Mouse (Mus musculus): ENCODE data around the gene Man1c1. TPM values are rescaled to one million over a fixed set of nuclear protein-coding genes. Genes with fewer than 3 reads are reported as not detected.
A peak's percentile ranks its signal among the peaks of the same experiment; 100 is the strongest.

The Man1c1 gene
- polyA plus RNA-seq, 1 experiment from 2014 or later = 3.3 TPM

DNA sequence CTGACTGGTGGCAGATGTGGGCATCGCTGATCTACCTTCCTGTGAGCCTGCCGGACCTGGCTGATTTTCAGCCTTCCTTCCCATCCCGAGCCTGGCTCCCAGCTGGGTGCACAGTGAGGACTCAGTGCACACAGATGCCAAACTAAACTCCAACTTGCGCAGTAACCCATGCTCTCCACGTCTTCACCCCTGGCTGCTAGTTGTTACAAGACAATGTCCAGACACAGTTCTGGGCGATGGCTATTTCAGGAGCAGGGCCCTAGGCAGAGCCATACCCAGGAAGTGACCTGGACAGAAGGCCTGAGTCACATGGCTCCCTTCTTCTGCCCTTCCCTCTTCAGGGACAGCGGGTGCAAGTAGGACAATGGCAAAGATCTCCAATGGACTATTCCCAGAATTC lies 76.0 kb downstream of the Man1c1 start:
- no peaks in the 10 kb centered on the region for H3K27me3 ChIP-seq
- H3K4me3 ChIP-seq = no peak overlapping the region
- no peak overlapping the region for H3K4me2 ChIP-seq
- 78% methylated on average over 7 of the region's 7 CpGs for WGBS
- ATAC-seq (ENCODE audit: borderline replicate concordance, extremely low read depth, low FRiP score, low TSS enrichment) = no peak
- no peaks in the 10 kb centered on the region for H3K36me3 ChIP-seq
- H3K4me1 ChIP-seq = peaks cover 32% of the 10 kb centered on the region
- no peaks in the 10 kb centered on the region for H3K9me3 ChIP-seq
- H3K27ac ChIP-seq = no peak overlapping the region
- no peak overlapping the region for H3K9ac ChIP-seq

DNA sequence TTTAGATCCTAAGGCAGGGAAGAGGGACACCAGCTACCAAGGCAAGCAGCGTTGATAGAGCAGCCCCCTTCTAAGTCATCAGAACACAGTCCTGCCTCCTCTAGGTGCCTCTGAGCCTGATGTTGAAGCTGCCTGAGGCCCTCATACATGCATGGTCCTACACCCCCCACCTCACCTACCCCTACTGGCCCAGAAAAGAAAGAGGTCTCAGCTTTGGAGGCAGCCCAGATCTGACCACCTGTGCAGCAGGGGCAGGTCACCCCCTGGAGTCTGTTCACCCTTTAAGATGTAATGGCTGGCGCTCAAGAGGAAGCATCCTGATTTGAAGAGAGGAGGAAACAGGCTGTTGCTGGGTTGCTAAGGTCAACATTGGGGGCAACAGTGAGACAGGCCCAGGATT lies 77.2 kb downstream of the Man1c1 start:
- H3K36me3 ChIP-seq = no peaks in the 10 kb centered on the region
- H3K4me2 ChIP-seq = no peak overlapping the region
- peaks cover 21% of the 10 kb centered on the region for H3K4me1 ChIP-seq
- no peak overlapping the region for H3K4me3 ChIP-seq
- WGBS = 60% methylated on average over 2 of the region's 2 CpGs
- no peak overlapping the region for H3K27ac ChIP-seq
- H3K9ac ChIP-seq = no peak overlapping the region
- no peaks in the 10 kb centered on the region for H3K9me3 ChIP-seq
- H3K27me3 ChIP-seq = no peaks in the 10 kb centered on the region
- no peak for ATAC-seq (ENCODE audit: borderline replicate concordance, extremely low read depth, low FRiP score, low TSS enrichment)

DNA sequence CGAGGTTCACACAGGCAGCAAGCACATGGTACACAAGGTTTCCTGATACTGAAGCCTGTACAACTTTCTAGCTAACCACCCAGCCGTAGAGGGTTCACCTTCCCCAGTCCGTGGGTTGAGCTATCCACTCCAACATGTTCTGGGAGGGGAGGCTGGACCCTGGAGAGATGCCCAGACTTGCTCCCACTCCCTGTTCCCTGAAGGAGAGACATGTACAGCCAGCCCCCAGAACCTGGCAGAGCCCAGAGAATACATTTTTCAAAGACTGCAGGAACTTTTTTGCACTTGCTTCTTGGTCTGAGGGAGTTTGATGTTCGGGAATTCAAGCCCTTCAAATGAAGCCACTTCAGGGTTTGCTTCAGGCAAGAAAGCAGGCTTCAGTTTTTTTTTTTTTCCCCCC lies 77.7 kb downstream of the Man1c1 start:
- H3K4me1 ChIP-seq = peaks cover 17% of the 10 kb centered on the region
- H3K27ac ChIP-seq = no peak overlapping the region
- H3K27me3 ChIP-seq = no peaks in the 10 kb centered on the region
- no peaks in the 10 kb centered on the region for H3K36me3 ChIP-seq
- H3K4me3 ChIP-seq = no peak overlapping the region
- no peak overlapping the region for H3K4me2 ChIP-seq
- 62% methylated on average over 4 of the region's 4 CpGs for WGBS
- H3K9me3 ChIP-seq = no peaks in the 10 kb centered on the region
- H3K9ac ChIP-seq = no peak overlapping the region
- no peak for ATAC-seq (ENCODE audit: borderline replicate concordance, extremely low read depth, low FRiP score, low TSS enrichment)

DNA sequence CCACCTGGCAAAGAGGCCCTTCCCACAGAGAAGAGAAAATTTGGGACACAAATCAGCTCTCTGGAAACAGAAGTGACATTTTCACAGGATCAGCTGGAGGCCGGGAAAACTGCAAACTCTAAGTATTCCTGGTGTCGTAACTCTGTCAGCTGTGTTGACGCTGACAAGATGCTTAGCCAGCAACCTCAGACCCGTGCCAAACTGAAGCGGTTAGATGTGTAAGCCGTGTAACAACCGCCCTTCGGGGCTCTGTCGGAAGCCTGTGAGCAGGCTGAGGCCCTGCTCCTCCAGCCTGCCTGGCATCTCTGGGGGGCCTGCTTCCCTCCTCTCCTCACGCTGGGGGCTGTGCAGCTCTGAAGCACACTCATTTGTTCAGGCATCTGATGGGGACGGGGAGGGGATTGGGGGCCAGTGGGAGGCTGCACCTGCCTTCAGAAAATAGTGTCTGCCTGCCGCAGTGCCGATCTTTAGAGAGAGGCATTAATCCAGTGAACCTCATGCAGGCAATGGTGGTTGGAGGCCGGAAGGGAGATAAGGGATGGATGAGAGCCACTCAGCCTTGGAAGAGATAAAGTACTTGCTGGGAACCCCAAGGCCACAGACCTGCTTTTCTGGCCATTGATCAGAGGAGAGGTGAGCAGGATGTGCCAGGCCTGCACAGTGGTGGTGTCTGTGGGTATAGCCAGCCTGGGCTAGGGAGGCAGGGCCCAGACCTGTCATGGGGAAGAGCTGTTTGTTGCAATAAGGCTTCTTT lies 79.8 kb downstream of the Man1c1 start:
- Histone ChIP-seq H3K4me2 (no peak overlapping the region), H3K36me3 (no peaks in the 10 kb centered on the region), H3K27me3 (no peaks in the 10 kb centered on the region), H3K9me3 (no peaks in the 10 kb centered on the region), H3K4me1 (peaks cover 14% of the 10 kb centered on the region), H3K4me3 (no peak overlapping the region), H3K27ac (no peak overlapping the region), H3K9ac (no peak overlapping the region)
- ATAC-seq (ENCODE audit: borderline replicate concordance, extremely low read depth, low FRiP score, low TSS enrichment) = peak; percentile 66; the same call in 1 of the 2 replicates
- 18% methylated on average over 14 of the region's 14 CpGs for WGBS

DNA sequence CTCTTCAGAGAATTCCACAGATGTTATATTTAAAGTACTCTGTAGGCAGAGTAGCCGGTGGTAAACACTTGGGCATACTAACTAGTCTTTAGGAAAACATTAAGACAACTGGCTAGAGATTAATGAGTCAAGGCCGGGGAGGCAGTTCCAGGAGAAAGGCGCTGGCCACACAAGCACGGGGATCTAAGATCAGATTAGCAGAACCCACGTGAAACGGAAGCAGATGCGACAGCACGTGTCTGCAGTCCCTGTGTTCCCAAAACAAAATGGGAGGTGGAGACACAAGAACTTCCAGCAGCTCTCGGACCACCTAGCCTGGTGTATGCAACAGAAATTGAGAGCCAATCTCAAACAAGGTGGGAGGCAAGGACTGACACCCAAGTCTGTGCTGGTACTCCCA lies 82.4 kb downstream of the Man1c1 start:
- ATAC-seq (ENCODE audit: borderline replicate concordance, extremely low read depth, low FRiP score, low TSS enrichment) = no peak
- Histone ChIP-seq H3K4me3 (no peak overlapping the region), H3K4me1 (peaks cover 12% of the 10 kb centered on the region), H3K27me3 (no peaks in the 10 kb centered on the region), H3K27ac (no peak overlapping the region), H3K9me3 (no peaks in the 10 kb centered on the region), H3K36me3 (no peaks in the 10 kb centered on the region), H3K4me2 (no peak overlapping the region), H3K9ac (no peak overlapping the region)
- WGBS = 42% methylated on average over 9 of the region's 9 CpGs

DNA sequence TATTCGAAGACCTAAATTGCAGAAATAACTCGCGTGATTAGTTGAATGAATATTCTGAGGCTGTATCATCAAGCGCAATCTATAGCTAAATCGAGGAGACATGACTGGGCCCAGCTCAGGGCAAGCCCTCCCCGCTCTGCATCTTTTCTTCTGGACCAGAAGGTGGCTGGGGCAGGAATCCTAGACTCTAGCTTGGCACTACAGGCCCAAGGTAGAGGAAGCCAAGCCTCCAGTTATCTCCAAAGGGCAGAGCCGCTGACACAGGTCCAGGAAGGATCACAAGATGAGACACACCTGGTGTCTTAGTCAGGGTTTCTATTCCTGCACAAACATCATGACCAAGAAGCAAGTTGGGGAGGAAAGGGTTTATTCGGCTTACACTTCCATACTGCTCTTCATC lies 83.8 kb downstream of the Man1c1 start:
- 87% methylated on average over 8 of the region's 8 CpGs for WGBS
- no peaks in the 10 kb centered on the region for H3K36me3 ChIP-seq
- no peak for ATAC-seq (ENCODE audit: borderline replicate concordance, extremely low read depth, low FRiP score, low TSS enrichment)
- H3K4me2 ChIP-seq = no peak overlapping the region
- H3K4me1 ChIP-seq = peaks cover 10% of the 10 kb centered on the region
- no peak overlapping the region for H3K27ac ChIP-seq
- H3K27me3 ChIP-seq = no peaks in the 10 kb centered on the region
- H3K4me3 ChIP-seq = no peak overlapping the region
- H3K9me3 ChIP-seq = no peaks in the 10 kb centered on the region
- H3K9ac ChIP-seq = no peak overlapping the region

DNA sequence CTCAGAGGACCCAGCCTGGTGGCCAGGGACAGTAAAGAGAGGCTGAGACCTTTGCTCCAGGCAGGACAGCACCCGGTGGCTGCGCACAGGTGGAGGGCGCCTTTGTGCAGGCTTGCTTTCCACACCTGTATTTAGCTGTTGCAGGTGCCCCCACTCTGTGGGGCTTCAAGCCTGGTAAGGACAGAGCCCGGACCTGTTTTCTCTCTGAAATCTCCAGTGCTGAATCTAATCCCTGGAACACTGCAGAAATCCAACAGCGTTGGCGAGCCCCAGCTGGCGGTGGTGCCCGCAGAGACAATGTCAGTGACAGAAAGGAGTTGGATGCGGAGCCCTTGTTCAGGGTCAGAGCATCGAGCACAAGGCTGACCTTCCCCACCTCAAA lies 84.6 kb downstream of the Man1c1 start:
- WGBS = 76% methylated on average over 10 of the region's 10 CpGs
- no peak overlapping the region for H3K9ac ChIP-seq

DNA sequence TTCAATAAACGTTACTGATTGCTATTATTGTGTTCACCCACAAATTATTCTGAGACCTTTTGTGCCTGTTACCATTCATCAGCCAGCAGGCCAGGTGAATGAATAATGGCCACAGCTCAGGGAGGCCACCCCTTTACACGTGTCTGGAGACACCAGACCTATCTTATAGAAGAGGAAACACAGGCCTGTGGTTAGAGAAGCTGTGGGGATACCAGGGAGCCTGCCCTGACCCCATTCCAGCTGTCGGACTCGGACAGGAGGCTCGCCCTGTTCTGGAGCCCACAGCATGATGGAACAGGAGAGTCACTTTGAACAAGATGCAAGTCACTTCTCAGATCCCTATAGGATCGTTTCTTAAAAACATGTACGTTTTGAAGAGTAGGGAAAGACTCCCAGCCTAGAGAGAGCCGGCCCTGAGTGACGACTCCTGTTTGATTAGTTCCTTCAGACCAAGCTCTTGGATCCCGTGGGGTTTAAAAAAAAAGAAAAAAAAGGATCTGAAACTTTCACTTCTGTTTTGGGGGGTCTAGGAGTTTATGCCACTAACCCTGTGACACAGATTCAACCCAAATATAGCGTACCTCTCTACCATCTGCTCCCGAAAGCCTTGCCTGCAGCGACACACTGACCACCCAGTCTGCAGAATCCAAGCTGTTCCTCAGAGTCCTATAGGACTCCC lies 85.1 kb downstream of the Man1c1 start:
- Histone ChIP-seq H3K4me3 (no peak overlapping the region), H3K27me3 (no peaks in the 10 kb centered on the region), H3K27ac (no peak overlapping the region), H3K9me3 (no peaks in the 10 kb centered on the region), H3K4me2 (no peak overlapping the region), H3K9ac (no peak overlapping the region), H3K36me3 (no peaks in the 10 kb centered on the region), H3K4me1 (peaks cover 3% of the 10 kb centered on the region; the same call in 1 of the 2 replicates)
- 76% methylated on average over 13 of the region's 13 CpGs for WGBS
- ATAC-seq (ENCODE audit: borderline replicate concordance, extremely low read depth, low FRiP score, low TSS enrichment) = no peak

More for the DNA sequence above, 84.6 kb downstream of the Man1c1 start:
- H3K27me3 ChIP-seq = no peaks in the 10 kb centered on the region
- H3K4me2 ChIP-seq = no peak overlapping the region
- no peak for ATAC-seq (ENCODE audit: borderline replicate concordance, extremely low read depth, low FRiP score, low TSS enrichment)
- no peaks in the 10 kb centered on the region for H3K36me3 ChIP-seq
- peaks cover 9% of the 10 kb centered on the region for H3K4me1 ChIP-seq
- H3K27ac ChIP-seq = no peak overlapping the region
- H3K9me3 ChIP-seq = no peaks in the 10 kb centered on the region
- H3K4me3 ChIP-seq = no peak overlapping the region

DNA sequence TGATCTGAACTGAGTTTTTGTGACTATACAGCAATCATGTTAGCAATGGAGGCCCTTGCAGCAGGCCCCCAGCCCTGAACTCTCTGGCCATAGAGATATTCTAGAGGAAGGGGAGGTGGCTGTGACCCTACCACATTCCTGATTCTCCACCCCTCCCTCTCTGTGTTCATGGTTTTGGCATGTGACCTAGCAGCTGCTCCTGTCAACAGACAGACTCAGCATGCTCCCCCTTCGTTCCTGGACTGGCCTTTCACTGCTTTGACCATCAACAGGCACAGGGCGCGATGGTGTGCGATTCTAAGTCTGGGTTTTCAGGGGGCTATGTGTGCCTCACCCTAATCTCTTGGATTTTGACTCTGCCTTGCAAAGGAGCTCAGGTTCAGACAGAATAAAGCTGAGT lies 86.3 kb downstream of the Man1c1 start:
- no peak overlapping the region for H3K9ac ChIP-seq
- no peak overlapping the region for H3K4me3 ChIP-seq
- ATAC-seq (ENCODE audit: borderline replicate concordance, extremely low read depth, low FRiP score, low TSS enrichment) = no peak
- H3K27me3 ChIP-seq = no peaks in the 10 kb centered on the region
- H3K4me2 ChIP-seq = no peak overlapping the region
- H3K36me3 ChIP-seq = no peaks in the 10 kb centered on the region
- H3K27ac ChIP-seq = no peak overlapping the region
- H3K4me1 ChIP-seq = no peaks in the 10 kb centered on the region
- 78% methylated on average over 4 of the region's 4 CpGs for WGBS
- no peaks in the 10 kb centered on the region for H3K9me3 ChIP-seq

DNA sequence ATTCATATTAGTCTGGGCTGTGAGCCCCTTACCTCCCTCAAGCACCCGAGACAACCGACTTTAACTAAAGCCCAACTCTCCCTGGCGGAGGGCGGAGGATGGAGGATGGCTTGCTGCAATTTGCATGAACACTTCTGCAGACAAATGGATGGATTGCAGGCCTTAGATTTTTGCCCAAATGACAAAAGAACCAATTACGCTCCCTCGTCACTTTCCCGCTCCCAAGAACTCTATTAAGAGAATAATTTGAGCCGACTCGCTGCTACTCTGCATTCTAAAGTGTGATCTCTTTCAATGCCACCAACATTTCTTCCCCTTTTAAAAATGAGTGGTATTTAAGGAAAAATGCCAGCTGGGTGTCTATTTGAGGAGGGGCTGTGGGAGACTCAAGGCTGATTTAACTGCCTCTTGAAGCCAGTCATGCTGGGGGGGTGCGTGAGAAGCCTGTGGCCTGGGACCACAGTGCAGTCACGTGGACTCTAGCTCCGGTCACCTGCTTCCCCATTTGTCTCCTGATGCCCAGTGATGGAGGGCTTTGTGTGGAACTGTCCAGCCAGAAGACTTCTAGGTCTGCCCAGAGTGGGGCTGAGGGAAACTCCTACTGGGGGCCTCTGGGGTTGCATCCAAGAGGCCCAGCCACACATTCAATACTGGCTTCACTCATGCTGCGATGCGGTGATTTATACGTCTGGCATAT lies 88.0 kb downstream of the Man1c1 start:
- Histone ChIP-seq H3K4me2 (no peak overlapping the region), H3K27ac (no peak overlapping the region), H3K4me3 (no peak overlapping the region), H3K4me1 (peaks cover 6% of the 10 kb centered on the region; the same call in 1 of the 2 replicates), H3K36me3 (no peaks in the 10 kb centered on the region), H3K9me3 (no peaks in the 10 kb centered on the region), H3K9ac (no peak overlapping the region), H3K27me3 (no peaks in the 10 kb centered on the region)
- WGBS = 82% methylated on average over 15 of the region's 15 CpGs
- no peak for ATAC-seq (ENCODE audit: borderline replicate concordance, extremely low read depth, low FRiP score, low TSS enrichment)

DNA sequence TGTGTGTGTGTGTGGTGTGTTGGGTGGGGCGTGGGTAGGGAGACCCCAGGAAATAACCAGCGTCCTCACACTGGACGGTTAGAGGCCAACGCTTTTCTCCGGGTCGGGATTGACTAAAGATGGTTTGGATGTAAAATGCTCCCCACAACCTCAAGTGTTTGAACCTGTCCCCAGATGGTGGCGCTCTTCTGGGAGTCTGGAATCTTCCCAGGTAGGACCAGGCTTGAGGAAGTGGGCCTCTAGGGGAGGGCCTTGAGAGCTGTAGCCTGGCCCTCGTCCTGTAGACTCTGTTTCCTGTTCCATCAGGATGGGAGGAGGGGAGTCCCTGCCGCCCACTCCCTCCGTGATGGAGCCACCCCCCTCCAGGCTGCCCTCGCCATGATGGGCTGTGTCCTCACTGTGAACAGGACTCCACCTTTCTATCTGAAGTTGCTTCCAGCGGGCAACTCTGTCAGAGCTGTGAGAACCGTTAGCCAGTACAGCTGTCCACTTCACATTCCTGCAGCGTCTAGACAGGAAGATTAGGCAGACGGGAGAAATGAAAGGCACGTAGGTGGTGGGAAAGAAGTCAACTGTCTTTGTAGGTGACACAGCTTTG lies 91.9 kb downstream of the Man1c1 start:
- no peak overlapping the region for H3K27ac ChIP-seq
- no peak overlapping the region for H3K4me2 ChIP-seq
- H3K4me1 ChIP-seq = peaks cover 6% of the 10 kb centered on the region; the same call in 1 of the 2 replicates
- no peaks in the 10 kb centered on the region for H3K36me3 ChIP-seq
- H3K27me3 ChIP-seq = no peaks in the 10 kb centered on the region
- no peak overlapping the region for H3K9ac ChIP-seq
- WGBS = 39% methylated on average over 16 of the region's 16 CpGs
- H3K4me3 ChIP-seq = no peak overlapping the region
- H3K9me3 ChIP-seq = no peaks in the 10 kb centered on the region
- no peak for ATAC-seq (ENCODE audit: borderline replicate concordance, extremely low read depth, low FRiP score, low TSS enrichment)

DNA sequence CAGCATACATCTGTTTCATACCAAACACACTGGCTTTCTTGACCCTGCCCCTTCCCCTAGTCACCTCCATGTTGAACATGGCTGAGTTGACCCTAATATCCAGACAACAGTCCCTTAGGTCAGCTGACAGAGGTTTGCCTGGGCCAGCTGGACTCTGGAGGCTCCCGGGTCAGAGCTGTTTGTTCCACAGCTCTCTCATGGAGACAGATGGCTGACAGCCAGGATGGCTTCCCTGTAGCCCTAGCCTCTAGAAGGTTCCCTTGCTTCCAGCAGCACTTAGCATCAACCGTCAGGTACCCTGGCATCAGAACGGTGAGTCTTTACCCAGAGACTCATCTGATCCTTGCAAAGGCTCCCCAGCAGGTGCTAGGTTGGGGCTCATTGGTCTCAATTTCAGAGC lies 93.5 kb downstream of the Man1c1 start:
- H3K4me2 ChIP-seq = no peak overlapping the region
- 65% methylated on average over 3 of the region's 3 CpGs for WGBS
- H3K36me3 ChIP-seq = no peaks in the 10 kb centered on the region
- peaks cover 11% of the 10 kb centered on the region for H3K4me1 ChIP-seq
- H3K27me3 ChIP-seq = no peaks in the 10 kb centered on the region
- H3K9ac ChIP-seq = no peak overlapping the region
- no peak overlapping the region for H3K27ac ChIP-seq
- no peak for ATAC-seq (ENCODE audit: borderline replicate concordance, extremely low read depth, low FRiP score, low TSS enrichment)
- no peaks in the 10 kb centered on the region for H3K9me3 ChIP-seq
- no peak overlapping the region for H3K4me3 ChIP-seq

Data from lung, embryonic 15.5 days (tissue).